Comparison of ENCODE assay signal across 8 mouse cellular contexts in the genomic region with DNA sequence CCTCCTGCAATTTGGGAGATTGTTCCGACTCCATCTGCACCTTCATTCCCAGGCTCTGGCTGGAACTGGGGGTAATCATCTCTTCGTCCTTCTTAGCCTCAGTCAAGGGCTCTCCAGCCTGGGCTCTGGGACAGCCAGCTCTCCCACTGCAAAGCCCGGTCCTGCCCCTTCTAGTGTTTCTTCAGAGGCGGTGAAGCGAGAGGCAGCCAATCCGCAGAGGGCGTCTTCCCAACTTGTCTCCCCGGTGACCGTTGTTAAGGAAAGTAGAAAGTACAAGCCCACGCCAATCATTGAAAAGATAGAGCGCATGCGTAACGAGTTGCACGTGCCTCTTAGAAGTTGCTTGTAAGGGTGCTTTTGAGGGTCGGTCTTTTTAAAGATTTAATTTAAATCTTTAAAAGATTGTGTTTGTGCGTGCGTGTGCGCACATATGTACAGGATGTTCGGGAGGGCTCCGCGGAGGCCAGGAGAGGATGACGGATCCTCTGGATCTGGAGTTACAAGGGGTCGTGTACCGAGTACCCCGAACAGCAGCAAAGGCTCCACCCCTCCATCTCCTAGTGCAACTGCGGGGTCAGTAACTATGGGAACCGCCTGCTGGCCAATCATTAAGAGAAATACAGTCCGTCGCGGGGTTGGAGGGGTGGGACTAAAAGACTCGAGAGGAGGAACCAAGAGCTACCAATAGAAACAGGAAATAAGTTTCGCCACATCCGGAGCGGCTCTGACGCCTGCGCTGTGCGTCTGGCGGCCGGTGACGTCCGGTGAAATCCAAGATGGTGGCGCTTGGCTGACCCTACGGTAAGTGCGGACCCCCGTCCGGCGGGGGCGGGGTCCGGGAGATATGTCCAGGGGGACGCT. TPM values are rescaled to one million over a fixed set of nuclear protein-coding genes. Genes with fewer than 3 reads are reported as not detected.
DNase-seq lines count a peak whose midpoint lies in the region; ATAC-seq and TF ChIP-seq lines count a peak whose summit lies in the region.

Gene Ccdc189 (minus strand): TSS at position 585 of the 861 bp plus-strand sequence.
Gene Rnf40 (plus strand): TSS at position 757 of the 861 bp plus-strand sequence.

- no peak for TF ChIP-seq EP300 in liver, embryonic 14.5 days (IDR thresholded peaks at IDR 0.05; ENCODE audit: low read depth)
- no peak for TF ChIP-seq EP300 in stomach, postnatal 0 days (optimal IDR thresholded peaks at IDR 0.05)

- peak within 1 kb of the TSS; percentile 96 for H3K4me2 ChIP-seq in heart, embryonic 15.5 days
- H3K4me2 ChIP-seq in liver, embryonic 14.5 days (ENCODE audit: low read depth), result peak within 1 kb of the TSS; percentile 77
- H3K4me2 ChIP-seq in neural tube, embryonic 11.5 days (ENCODE audit: low read depth), result peak within 1 kb of the TSS; percentile 83
- H3K4me2 ChIP-seq in stomach, postnatal 0 days (replicated peaks; ENCODE audit: low read depth), result peak within 1 kb of the TSS; percentile 86

- TF ChIP-seq CTCF in liver, embryonic 14.5 days (IDR thresholded peaks at IDR 0.05; ENCODE audit: low read depth), result no peak
- TF ChIP-seq CTCF in stomach, postnatal 0 days (IDR thresholded peaks at IDR 0.05; ENCODE audit: low read depth), result no peak; the same call in 1 of the 2 replicates

- WGBS in forebrain, embryonic 10.5 days, result under 1% methylated on average over 50 of the region's 50 CpGs
- WGBS in heart, embryonic 15.5 days, result under 1% methylated on average over 50 of the region's 50 CpGs
- WGBS in liver, embryonic 14.5 days (ENCODE audit: insufficient replicate concordance), result under 1% methylated on average over 50 of the region's 50 CpGs
- under 1% methylated on average over 50 of the region's 50 CpGs for WGBS in neural tube, embryonic 11.5 days
- WGBS in stomach, postnatal 0 days, result under 1% methylated on average over 49 of the region's 50 CpGs

- H3K4me1 ChIP-seq in forebrain, embryonic 10.5 days, result peaks cover 24% of the 10 kb centered on the region
- peaks cover 27% of the 10 kb centered on the region for H3K4me1 ChIP-seq in heart, embryonic 15.5 days (replicated peaks)
- peaks cover 24 to 28% of the 10 kb centered on the region in 2 experiments for H3K4me1 ChIP-seq in liver, embryonic 14.5 days (replicated peaks; ENCODE audit: control insufficient read depth in 2 of 2, insufficient read depth in 2 of 2, low read length in 1 of 2)
- peaks cover 12% of the 10 kb centered on the region for H3K4me1 ChIP-seq in neural tube, embryonic 11.5 days (ENCODE audit: control insufficient read depth, insufficient read depth, low read length)
- H3K4me1 ChIP-seq in stomach, postnatal 0 days (replicated peaks; ENCODE audit: control insufficient read depth, insufficient read depth), result no peaks in the 10 kb centered on the region

- H3K9me3 ChIP-seq in forebrain, embryonic 10.5 days, result no peaks in the 10 kb centered on the region
- no peaks in the 10 kb centered on the region for H3K9me3 ChIP-seq in heart, embryonic 15.5 days (replicated peaks)
- H3K9me3 ChIP-seq in liver, embryonic 14.5 days (ENCODE audit: control insufficient read depth, low read length), result no peaks in the 10 kb centered on the region
- H3K9me3 ChIP-seq in neural tube, embryonic 11.5 days (ENCODE audit: control insufficient read depth, low read length), result no peaks in the 10 kb centered on the region
- no peaks in the 10 kb centered on the region for H3K9me3 ChIP-seq in stomach, postnatal 0 days (ENCODE audit: control insufficient read depth, low read length)

- peak; percentile 95 for ATAC-seq in heart, embryonic 15.5 days (replicated peaks; ENCODE audit: insufficient number of reproducible peaks, insufficient read depth, low FRiP score, low read depth)
- peak; percentile 93 for ATAC-seq in liver, embryonic 14.5 days (ENCODE audit: insufficient read depth)
- peak; percentile 98 for ATAC-seq in neural tube, embryonic 11.5 days (ENCODE audit: insufficient read depth, low FRiP score, low TSS enrichment)
- peak; percentile 96 for ATAC-seq in stomach, postnatal 0 days (ENCODE audit: low FRiP score, low TSS enrichment)

- peaks cover 69% of the 10 kb centered on the region for H3K36me3 ChIP-seq in forebrain, embryonic 10.5 days (replicated peaks)
- H3K36me3 ChIP-seq in heart, embryonic 15.5 days, result peaks cover 51% of the 10 kb centered on the region
- H3K36me3 ChIP-seq in liver, embryonic 14.5 days (replicated peaks; ENCODE audit: control insufficient read depth, insufficient read depth, low read depth), result peaks cover 36% of the 10 kb centered on the region
- H3K36me3 ChIP-seq in neural tube, embryonic 11.5 days (ENCODE audit: control insufficient read depth, insufficient read depth, low read length), result peaks cover 18% of the 10 kb centered on the region
- H3K36me3 ChIP-seq in stomach, postnatal 0 days (ENCODE audit: control insufficient read depth, insufficient read depth, low read length), result peaks cover 23% of the 10 kb centered on the region

- peak; percentile 89 to 91 for DNase-seq in CD8-positive naive resting alpha-beta T cell, adult 2 months (ENCODE audit: low read depth in 2 of 2, low spot score in 2 of 2)
- DNase-seq in c-Kit-positive CD71-negative TER-119-negative erythroid progenitor cells, embryonic 14.5 days (ENCODE audit: low read depth), result peak; percentile 95
- DNase-seq in forebrain, embryonic 10.5 days (ENCODE audit: extremely low spot score, low spot score), result peak; percentile 97
- DNase-seq in kidney, postnatal 25 days, result peak; percentile 97 to 98
- DNase-seq in liver, embryonic 14.5 days (ENCODE audit: low read depth in 3 of 3, low spot score in 3 of 3), result peak; percentile 97 to 98 (median 97)
- DNase-seq in neural tube, embryonic 11.5 days (ENCODE audit: low spot score), result peak; percentile 96
- peak; percentile 94 for DNase-seq in stomach, postnatal 0 days (ENCODE audit: low spot score)

- H3K27ac ChIP-seq in forebrain, embryonic 10.5 days, result peak within 1 kb of the TSS; percentile 90
- H3K27ac ChIP-seq in heart, embryonic 15.5 days, result peak within 1 kb of the TSS; percentile 86
- peak within 1 kb of the TSS; percentile 32 for H3K27ac ChIP-seq in liver, embryonic 14.5 days
- 0 out of 2 replicates have a peak within 1 kb of the TSS, but pooled peaks have one; percentile 34 for H3K27ac ChIP-seq in neural tube, embryonic 11.5 days (ENCODE audit: low read depth, low read length)
- H3K27ac ChIP-seq in stomach, postnatal 0 days (replicated peaks), result peak within 1 kb of the TSS; percentile 67

- peak within 1 kb of the TSS; percentile 74 for H3K4me3 ChIP-seq in forebrain, embryonic 10.5 days
- peak within 1 kb of the TSS; percentile 81 for H3K4me3 ChIP-seq in heart, embryonic 15.5 days
- H3K4me3 ChIP-seq in liver, embryonic 14.5 days (ENCODE audit: insufficient read depth in 1 of 2, low read depth in 2 of 2, low read length in 2 of 2), result peak within 1 kb of the TSS; percentile 76 to 94
- peak within 1 kb of the TSS; percentile 90 for H3K4me3 ChIP-seq in neural tube, embryonic 11.5 days (ENCODE audit: low read depth, low read length)
- peak within 1 kb of the TSS; percentile 93 for H3K4me3 ChIP-seq in stomach, postnatal 0 days (ENCODE audit: low read depth, low read length)

- no peaks in the 10 kb centered on the region for H3K27me3 ChIP-seq in forebrain, embryonic 10.5 days (ENCODE audit: poor library complexity, severe bottlenecking)
- H3K27me3 ChIP-seq in heart, embryonic 15.5 days, result no peaks in the 10 kb centered on the region
- no peaks in the 10 kb centered on the region for H3K27me3 ChIP-seq in liver, embryonic 14.5 days (ENCODE audit: control insufficient read depth, insufficient read depth, low read length)
- H3K27me3 ChIP-seq in neural tube, embryonic 11.5 days (ENCODE audit: control insufficient read depth, insufficient read depth, low read length), result no peaks in the 10 kb centered on the region
- no peaks in the 10 kb centered on the region for H3K27me3 ChIP-seq in stomach, postnatal 0 days (ENCODE audit: control insufficient read depth, insufficient read depth, low read length)

- peak within 1 kb of the TSS; percentile 86 for H3K9ac ChIP-seq in heart, embryonic 15.5 days
- peak within 1 kb of the TSS; percentile 79 for H3K9ac ChIP-seq in liver, embryonic 14.5 days (replicated peaks)
- H3K9ac ChIP-seq in neural tube, embryonic 11.5 days (ENCODE audit: low read length), result peak within 1 kb of the TSS; percentile 69
- H3K9ac ChIP-seq in stomach, postnatal 0 days (ENCODE audit: low read length), result peak within 1 kb of the TSS; percentile 94

RNA-seq across cellular contexts. Expression of gene Ccdc189, which starts in this region (rescaled TPM):
- polyA plus RNA-seq in forebrain, embryonic 10.5 days (2016; fragmentation: Nextera tagmentation; extraction: Ambion mirVana), result 12.2 and 12.8 TPM in 2 replicates
- polyA plus RNA-seq in heart, embryonic 15.5 days (2015; fragmentation: Nextera tagmentation; extraction: Ambion mirVana), result 10.6 and 12.6 TPM in 2 replicates
- 4.4 and 5.4 TPM in 2 replicates for polyA plus RNA-seq in liver, embryonic 14.5 days (2012; rRNA removed)
- 6.8 and 7.5 TPM in 2 replicates for polyA plus RNA-seq in liver, embryonic 14.5 days (2014; fragmentation: Nextera tagmentation; extraction: Ambion mirVana)
- polyA plus RNA-seq in neural tube, embryonic 11.5 days (2014; fragmentation: Nextera tagmentation; extraction: Ambion mirVana), result 12.2 and 12.8 TPM in 2 replicates
- polyA plus RNA-seq in stomach, postnatal 0 days (2015; fragmentation: Nextera tagmentation; extraction: Ambion mirVana), result 3.5 and 3.6 TPM in 2 replicates

RNA-seq across cellular contexts. Expression of gene Rnf40, which starts in this region (rescaled TPM):
- 60.5 and 62.8 TPM in 2 replicates for polyA plus RNA-seq in forebrain, embryonic 10.5 days (2016; fragmentation: Nextera tagmentation; extraction: Ambion mirVana)
- 27.9 and 32.3 TPM in 2 replicates for polyA plus RNA-seq in heart, embryonic 15.5 days (2015; fragmentation: Nextera tagmentation; extraction: Ambion mirVana)
- polyA plus RNA-seq in liver, embryonic 14.5 days (2012; rRNA removed), result 10.3 and 14.0 TPM in 2 replicates
- polyA plus RNA-seq in liver, embryonic 14.5 days (2014; fragmentation: Nextera tagmentation; extraction: Ambion mirVana), result 13.7 and 16.1 TPM in 2 replicates
- polyA plus RNA-seq in neural tube, embryonic 11.5 days (2014; fragmentation: Nextera tagmentation; extraction: Ambion mirVana), result 45.3 and 50.9 TPM in 2 replicates
- 17.1 and 18.7 TPM in 2 replicates for polyA plus RNA-seq in stomach, postnatal 0 days (2015; fragmentation: Nextera tagmentation; extraction: Ambion mirVana)

Comparison
In these comparisons a context has a peak if more than half of its experiments do, and no peak if none do; other contexts are left out.
1. Peak in every context shown above with its lines: DNase-seq, ATAC-seq, H3K4me3 ChIP-seq and H3K27ac ChIP-seq.
2. H3K27ac ChIP-seq: peak in every context shown above with its lines; median percentile 90 in forebrain, embryonic 10.5 days; 86 in heart, embryonic 15.5 days; 67 in stomach, postnatal 0 days; 34 in neural tube, embryonic 11.5 days; 32 in liver, embryonic 14.5 days.